Mouse (Mus musculus): ENCODE data around the gene Myocd.

GRCm38 (mm10) chr11:65269851-65270473 lies at the start of gene Myocd:
- TF ChIP-seq POLR2A (IDR thresholded peaks at IDR 0.05; ENCODE audit: low read depth, low read length) (no peak), CTCF (IDR thresholded peaks at IDR 0.05; ENCODE audit: extremely low read depth, insufficient read length, insufficient replicate concordance, low read depth, low read length) (no peak)
